Mouse (Mus musculus): ENCODE measurements at regions not wholly inside any gene's neighbourhood (a gene's known extent, or its start where the extent isn't known, plus 50 kb on each side); places are given as distances from the start of the nearest gene placed in this dataset.
A peak's percentile ranks its signal among the peaks of the same experiment; 100 is the strongest.

DNA sequence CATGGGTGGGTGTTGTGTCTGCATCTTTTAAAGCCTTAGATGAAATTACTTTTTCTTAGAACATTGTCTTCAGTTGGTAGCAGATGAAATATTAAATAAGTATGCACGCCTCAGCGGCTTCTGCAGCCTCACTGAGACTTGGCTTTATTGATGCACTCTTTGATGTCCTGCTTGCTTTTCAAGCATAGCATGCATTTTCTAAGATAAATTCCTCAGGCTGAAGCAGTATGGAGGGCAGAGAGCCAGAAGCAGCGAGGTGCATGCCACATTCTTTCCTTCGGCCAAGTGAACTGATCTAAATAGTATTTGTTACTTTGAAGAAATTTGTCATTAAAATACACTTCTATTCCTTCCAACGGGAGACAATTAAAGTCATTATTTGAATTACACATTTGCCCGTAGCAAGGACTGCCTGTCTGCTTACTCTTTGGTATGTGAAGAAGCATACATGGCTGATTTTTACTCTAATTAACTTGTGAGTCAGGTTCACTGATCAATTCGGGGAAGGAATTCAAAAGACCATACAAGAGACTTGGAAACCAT lies 224.3 kb upstream of the Nrsn1 start:
- Histone ChIP-seq H3K27me3 (no peaks in the 10 kb centered on the region), H3K4me3 (no peak overlapping the region), H3K4me1 (replicated peaks) (peaks cover 5% of the 10 kb centered on the region; the same call in 1 of the 2 replicates), H3K9me3 (no peaks in the 10 kb centered on the region), H3K27ac (peak overlapping the region; percentile 36; the same call in 1 of the 2 replicates), H3K4me2 (no peak overlapping the region), H3K9ac (no peak overlapping the region), H3K36me3 (no peaks in the 10 kb centered on the region)
- ATAC-seq (ENCODE audit: low FRiP score), result no peak
- WGBS, result 43% methylated on average over 7 of the region's 7 CpGs

DNA sequence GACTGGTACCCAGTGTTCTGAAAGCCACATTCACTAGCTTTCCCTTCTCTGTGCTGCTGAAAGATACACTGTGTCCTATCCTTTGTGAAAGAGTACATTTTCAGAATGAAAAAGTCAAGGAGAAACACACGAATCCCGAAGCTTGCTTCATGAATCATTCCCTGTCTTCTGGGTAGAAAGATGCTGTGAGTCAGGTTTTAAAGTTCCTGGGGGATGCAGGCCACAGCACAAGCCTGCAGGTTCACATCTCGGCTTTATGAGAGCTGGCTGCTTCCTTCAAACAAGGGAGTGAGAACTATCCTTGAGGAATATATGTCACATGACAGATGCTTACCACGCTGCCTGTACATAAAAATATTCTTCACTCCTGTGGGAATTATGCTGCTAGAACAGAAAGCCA lies 219.7 kb upstream of the Nrsn1 start:
- Histone ChIP-seq H3K4me2 (no peak overlapping the region), H3K4me3 (no peak overlapping the region), H3K27ac (no peak overlapping the region), H3K27me3 (no peaks in the 10 kb centered on the region), H3K9me3 (no peaks in the 10 kb centered on the region), H3K36me3 (no peaks in the 10 kb centered on the region), H3K4me1 (replicated peaks) (peaks cover 5% of the 10 kb centered on the region; the same call in 1 of the 2 replicates), H3K9ac (no peak overlapping the region)
- WGBS, result 63% methylated on average over 4 of the region's 4 CpGs
- ATAC-seq (ENCODE audit: low FRiP score), result no peak

GRCm38 (mm10) chr13:25483309-25483708 lies 213.0 kb upstream of the Nrsn1 start:
- no peak for ATAC-seq (ENCODE audit: low FRiP score)
- Histone ChIP-seq H3K27ac (no peak overlapping the region), H3K27me3 (no peaks in the 10 kb centered on the region), H3K9ac (no peak overlapping the region), H3K4me2 (no peak overlapping the region), H3K36me3 (no peaks in the 10 kb centered on the region), H3K4me3 (no peak overlapping the region), H3K9me3 (no peaks in the 10 kb centered on the region), H3K4me1 (replicated peaks) (no peaks in the 10 kb centered on the region)
- 87% methylated on average over 1 of the region's 1 CpGs for WGBS

GRCm38 (mm10) chr13:25451917-25452316 lies 181.6 kb upstream of the Nrsn1 start:
- 61% methylated on average over 9 of the region's 9 CpGs for WGBS
- Histone ChIP-seq H3K4me2 (no peak overlapping the region), H3K4me1 (replicated peaks) (peaks cover 16% of the 10 kb centered on the region), H3K9ac (peak overlapping the region; percentile 63), H3K4me3 (no peak overlapping the region), H3K36me3 (no peaks in the 10 kb centered on the region), H3K27me3 (no peaks in the 10 kb centered on the region), H3K27ac (peak overlapping the region; percentile 88), H3K9me3 (no peaks in the 10 kb centered on the region)
- 0 out of 2 replicates have a peak, but pooled peaks have one; percentile 29 for ATAC-seq (ENCODE audit: low FRiP score)

DNA sequence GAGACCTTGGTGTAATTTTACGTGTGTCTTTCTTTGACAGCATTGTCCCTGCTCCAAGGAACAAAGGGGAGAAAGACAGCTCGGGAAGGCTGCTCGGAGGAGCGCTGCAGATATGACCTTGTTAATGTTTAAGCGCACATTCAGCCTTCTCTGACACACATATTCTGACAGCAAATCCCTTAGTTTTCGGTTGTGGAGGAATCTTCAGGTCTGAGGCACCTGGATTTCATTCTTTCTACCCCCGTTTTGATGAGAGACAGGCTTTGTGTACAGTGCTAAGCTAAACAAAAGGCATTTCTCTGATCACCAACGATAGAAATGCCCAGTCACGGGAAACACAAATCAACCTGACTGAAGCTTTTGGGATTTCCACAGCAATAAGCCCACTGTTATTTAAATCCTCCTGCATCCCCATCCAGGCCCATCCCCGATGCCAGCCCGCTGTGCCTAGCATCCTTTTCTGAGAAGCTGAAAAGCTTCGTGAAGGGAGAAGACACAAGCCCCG lies 181.1 kb upstream of the Nrsn1 start:
- Histone ChIP-seq H3K36me3 (no peaks in the 10 kb centered on the region), H3K4me1 (replicated peaks) (peaks cover 16% of the 10 kb centered on the region), H3K27me3 (no peaks in the 10 kb centered on the region), H3K4me2 (peak overlapping the region; percentile 30; the same call in 1 of the 2 replicates), H3K9ac (peak overlapping the region; percentile 63), H3K9me3 (no peaks in the 10 kb centered on the region), H3K27ac (peak overlapping the region; percentile 88), H3K4me3 (no peak overlapping the region)
- ATAC-seq (ENCODE audit: low FRiP score), result peak; percentile 71
- 10% methylated on average over 13 of the region's 13 CpGs for WGBS

- ATAC-seq (ENCODE audit: low FRiP score), result no peak
- Histone ChIP-seq H3K9me3 (no peaks in the 10 kb centered on the region), H3K9ac (no peak overlapping the region), H3K4me3 (no peak overlapping the region), H3K36me3 (no peaks in the 10 kb centered on the region), H3K4me1 (replicated peaks) (0 out of 2 replicates have a peak, but pooled peaks cover 6% of the 10 kb centered on the region), H3K27ac (peak overlapping the region; percentile 69), H3K27me3 (no peaks in the 10 kb centered on the region), H3K4me2 (no peak overlapping the region)
- 69% methylated on average over 6 of the region's 6 CpGs for WGBS
Measured at GRCm38 (mm10) chr13:25429701-25430418, 159.6 kb upstream of the Nrsn1 start.

GRCm38 (mm10) chr13:25403182-25403795 lies 133.0 kb upstream of the Nrsn1 start:
- 20% methylated on average over 3 of the region's 3 CpGs for WGBS

GRCm38 (mm10) chr13:25402691-25403090 lies 132.4 kb upstream of the Nrsn1 start:
- no peak overlapping the region for H3K4me3 ChIP-seq
- no peaks in the 10 kb centered on the region for H3K27me3 ChIP-seq
- peaks cover 30% of the 10 kb centered on the region for H3K4me1 ChIP-seq (replicated peaks)
- no peak for ATAC-seq (ENCODE audit: low FRiP score)
- WGBS, result 11% methylated on average over 2 of the region's 2 CpGs
- H3K4me2 ChIP-seq, result no peak overlapping the region
- no peaks in the 10 kb centered on the region for H3K36me3 ChIP-seq
- no peaks in the 10 kb centered on the region for H3K9me3 ChIP-seq
- H3K9ac ChIP-seq, result no peak overlapping the region
- peak overlapping the region; percentile 72 for H3K27ac ChIP-seq

More at GRCm38 (mm10) chr13:25403182-25403795, 133.0 kb upstream of the Nrsn1 start:
- peak; percentile 73 for ATAC-seq (ENCODE audit: low FRiP score)
- H3K36me3 ChIP-seq, result no peaks in the 10 kb centered on the region
- no peaks in the 10 kb centered on the region for H3K27me3 ChIP-seq
- peak overlapping the region; percentile 45 for H3K27ac ChIP-seq
- H3K4me3 ChIP-seq, result no peak overlapping the region
- H3K4me1 ChIP-seq (replicated peaks), result peaks cover 30% of the 10 kb centered on the region
- H3K4me2 ChIP-seq, result no peak overlapping the region
- no peak overlapping the region for H3K9ac ChIP-seq
- H3K9me3 ChIP-seq, result no peaks in the 10 kb centered on the region

DNA sequence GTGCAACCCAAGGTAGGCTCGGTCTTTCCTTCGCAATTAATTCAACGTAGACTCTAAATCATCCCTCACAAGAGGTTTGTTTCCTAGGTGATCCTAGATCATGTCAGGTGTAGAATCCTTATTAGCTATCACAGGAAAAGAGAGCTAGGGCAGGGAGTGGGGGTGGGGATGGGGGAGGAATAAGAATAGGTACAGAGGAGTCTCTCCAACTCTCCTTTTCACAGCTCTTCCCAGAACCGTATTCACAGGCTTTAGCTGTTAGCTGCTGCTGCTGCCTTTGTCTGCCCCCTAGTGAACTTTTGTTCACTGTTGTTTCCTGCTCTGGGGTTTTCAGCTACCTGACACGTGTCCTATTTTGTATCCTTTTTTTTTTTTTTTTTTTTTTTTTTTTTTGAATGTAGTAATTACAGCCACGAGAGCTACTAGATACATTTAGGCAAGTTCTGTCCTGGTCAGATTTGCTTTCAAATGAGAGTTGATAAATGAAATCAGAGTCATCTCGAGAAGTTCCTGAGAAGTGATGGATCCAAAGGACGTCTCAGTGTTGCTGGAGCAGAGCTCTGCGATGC lies 131.7 kb upstream of the Nrsn1 start:
- no peak overlapping the region for H3K4me3 ChIP-seq
- WGBS, result 34% methylated on average over 9 of the region's 9 CpGs
- no peaks in the 10 kb centered on the region for H3K27me3 ChIP-seq
- H3K4me1 ChIP-seq (replicated peaks), result peaks cover 30% of the 10 kb centered on the region
- H3K4me2 ChIP-seq, result no peak overlapping the region
- H3K36me3 ChIP-seq, result no peaks in the 10 kb centered on the region
- no peaks in the 10 kb centered on the region for H3K9me3 ChIP-seq
- H3K27ac ChIP-seq, result peak overlapping the region; percentile 72
- ATAC-seq (ENCODE audit: low FRiP score), result peak; percentile 52
- H3K9ac ChIP-seq, result no peak overlapping the region; the same call in 1 of the 2 replicates

- Histone ChIP-seq H3K27ac (no peak overlapping the region), H3K4me2 (no peak overlapping the region), H3K4me3 (no peak overlapping the region), H3K9me3 (no peaks in the 10 kb centered on the region), H3K9ac (no peak overlapping the region), H3K36me3 (no peaks in the 10 kb centered on the region), H3K4me1 (replicated peaks) (no peaks in the 10 kb centered on the region), H3K27me3 (no peaks in the 10 kb centered on the region)
- no peak for ATAC-seq (ENCODE audit: low FRiP score)
- 76% methylated on average over 5 of the region's 5 CpGs for WGBS
Measured at GRCm38 (mm10) chr13:25392770-25393290, 122.5 kb upstream of the Nrsn1 start.

DNA sequence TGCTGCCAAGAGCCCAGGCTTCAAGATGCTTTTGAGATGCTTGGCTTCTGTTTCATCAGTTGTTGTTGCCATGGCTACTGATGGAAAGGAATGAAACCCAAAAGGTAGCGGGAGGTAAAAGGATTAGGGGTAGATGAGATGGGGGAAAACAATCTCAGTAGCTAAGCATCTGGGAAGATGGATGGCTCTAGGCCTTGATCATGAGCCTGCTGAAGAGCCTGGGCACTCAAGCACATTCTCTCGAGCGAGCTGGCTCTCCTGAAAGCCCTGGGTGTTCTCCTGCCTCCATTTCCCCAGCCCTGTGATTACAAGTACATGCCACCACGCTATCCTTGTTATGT lies 92.3 kb upstream of the Nrsn1 start:
- Histone ChIP-seq H3K4me2 (no peak overlapping the region), H3K27ac (peak overlapping the region; percentile 62), H3K36me3 (no peaks in the 10 kb centered on the region), H3K9me3 (no peaks in the 10 kb centered on the region), H3K4me1 (replicated peaks) (peaks cover 12% of the 10 kb centered on the region), H3K9ac (no peak overlapping the region), H3K27me3 (no peaks in the 10 kb centered on the region), H3K4me3 (no peak overlapping the region)
- 44% methylated on average over 4 of the region's 4 CpGs for WGBS
- peak; percentile 81 for ATAC-seq (ENCODE audit: low FRiP score)
